Mouse (Mus musculus) forebrain, embryonic 14.5 days (tissue): ENCODE data around the gene Kcnc1. TPM values are rescaled to one million over a fixed set of nuclear protein-coding genes. Genes with fewer than 3 reads are reported as not detected.

Source experiments
- ATAC-seq: fragments of 200-750 bp; cut with Nextera tagmentation; 2 replicates; pipeline ENCODE4 v1.8.0; 2017; ENCODE audit warnings: mild to moderate bottlenecking, moderate library complexity
- DNase-seq: peaks from one replicate; pipeline ENCODE4 v3.0.0-alpha.2; 2015; ENCODE audit warnings: low spot score
- H3K27ac ChIP-seq: fragments of 300-500 bp; sonication (generic); 2 replicates; pipeline ENCODE4 v1.5.1; 2014; ENCODE audit warnings: low read depth, mild to moderate bottlenecking, control low read depth, low read length, moderate library complexity
- H3K27me3 ChIP-seq: fragments of 300-500 bp; sonication (generic); replicated peaks from 2 replicates; pipeline ENCODE4 v1.6.1; 2014; ENCODE audit warnings: low read length, control low read depth, mixed read lengths; ENCODE audit not compliant: control insufficient read depth, insufficient read depth
- H3K36me3 ChIP-seq: fragments of 300-500 bp; sonication (generic); 2 replicates; pipeline ENCODE4 v1.6.1; 2014; ENCODE audit warnings: low read length, control low read depth; ENCODE audit not compliant: control insufficient read depth, insufficient read depth
- H3K4me1 ChIP-seq: fragments of 300-500 bp; sonication (generic); 2 replicates; pipeline ENCODE4 v1.6.1; 2014; ENCODE audit warnings: antibody characterized with exemption, low read length, control low read depth; ENCODE audit not compliant: control insufficient read depth, insufficient read depth
- H3K4me2 ChIP-seq: fragments of 300-500 bp; sonication (generic); 2 replicates; pipeline ENCODE4 v1.6.1; 2014; ENCODE audit warnings: mild to moderate bottlenecking, control low read depth, low read length
- H3K4me3 ChIP-seq: fragments of 300-500 bp; sonication (generic); 2 replicates; pipeline ENCODE4 v1.5.1; 2014; ENCODE audit warnings: low read depth, low read length, control low read depth
- H3K9ac ChIP-seq: fragments of 300-500 bp; sonication (generic); 2 replicates; pipeline ENCODE4 v1.6.1; 2014; ENCODE audit warnings: mild to moderate bottlenecking, low read length, control low read depth, moderate library complexity
- H3K9me3 ChIP-seq: fragments of 300-500 bp; sonication (generic); replicated peaks from 2 replicates; pipeline ENCODE4 v1.6.1; 2016; ENCODE audit warnings: low read length, control low read depth, mixed read lengths; ENCODE audit not compliant: control insufficient read depth
- WGBS: fragments of 180-500 bp; shearing (Covaris S2); extraction: QIAGEN DNeasy Blood & Tissue Kit; methylation state at CpG from one replicate; pipeline ENCODE4 v1.1.7; 2014; 5-methylcytosine and 5-hydroxymethylcytosine counted together
- polyA plus RNA-seq: library from polyadenylated mRNA; unstranded; fragments of >200 nt; fragmentation: Nextera tagmentation; extraction: Ambion mirVana; gene quantifications from 2 replicates; pipeline ENCODE4 v1.2.1, GENCODE M21; 2014

Gene Kcnc1
- polyA plus RNA-seq, 1 experiment from 2014 or later = 3.6 TPM

DNA sequence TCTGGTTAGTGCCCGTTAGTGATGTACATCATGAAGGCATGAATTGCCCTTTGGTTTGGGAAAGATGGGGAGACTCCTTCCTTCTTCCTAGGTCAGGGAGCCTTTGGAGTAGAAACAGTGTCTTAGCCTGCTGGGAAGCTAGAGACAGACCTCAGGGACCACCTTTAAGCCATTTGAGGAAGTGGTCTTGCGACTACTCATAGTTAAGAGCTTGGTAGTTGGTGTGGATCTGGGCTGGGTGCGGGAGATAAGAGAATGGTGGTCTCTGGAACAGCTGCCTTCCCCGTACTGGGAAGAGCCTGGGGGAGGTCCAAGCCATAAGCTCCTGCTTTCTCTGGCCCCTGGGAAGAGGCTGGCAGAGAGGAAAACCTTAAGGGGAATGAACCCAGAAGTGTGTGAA lies 2.3 kb downstream of the Kcnc1 start:
- Histone ChIP-seq H3K4me2 (peak overlapping the region; percentile 76), H3K27ac (no peak overlapping the region), H3K4me1 (peaks cover 16% of the 10 kb centered on the region; the same call in 1 of the 2 replicates), H3K36me3 (no peaks in the 10 kb centered on the region), H3K9ac (peak overlapping the region; percentile 87), H3K9me3 (no peaks in the 10 kb centered on the region), H3K27me3 (peaks cover 42% of the 10 kb centered on the region), H3K4me3 (peak overlapping the region; percentile 78)
- ATAC-seq (no peak), DNase-seq (no peak)
- 60% methylated on average over 4 of the region's 4 CpGs for WGBS

DNA sequence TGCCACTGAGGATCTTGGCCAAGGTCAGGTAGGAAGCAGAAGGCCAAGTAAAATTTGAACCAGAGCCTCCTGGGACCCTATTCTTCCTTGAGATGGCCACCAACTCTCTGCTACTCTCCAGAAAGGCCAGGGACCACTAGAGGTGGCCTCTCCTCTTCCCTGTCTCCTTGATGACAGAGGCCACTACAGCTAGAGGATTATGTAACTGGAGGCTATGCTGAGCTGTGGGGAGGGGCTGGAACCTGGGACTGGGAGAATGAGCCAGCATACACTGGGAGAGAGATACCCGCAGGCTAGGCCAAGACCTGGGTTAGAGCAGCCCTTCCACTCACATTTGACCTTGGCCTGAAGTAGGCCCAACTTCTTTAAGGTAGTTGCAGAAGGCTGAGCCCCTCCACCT lies 3.4 kb downstream of the Kcnc1 start:
- no peaks in the 10 kb centered on the region for H3K9me3 ChIP-seq
- H3K4me1 ChIP-seq = peaks cover 16% of the 10 kb centered on the region; the same call in 1 of the 2 replicates
- 0 out of 2 replicates have a peak, but pooled peaks cover under 1% of the 10 kb centered on the region for H3K36me3 ChIP-seq
- H3K4me3 ChIP-seq = peak overlapping the region; percentile 24; the same call in 1 of the 2 replicates
- peak overlapping the region; percentile 76 for H3K4me2 ChIP-seq
- H3K27ac ChIP-seq = no peak overlapping the region
- no peak for ATAC-seq
- peaks cover 37% of the 10 kb centered on the region for H3K27me3 ChIP-seq
- WGBS = 80% methylated on average over 1 of the region's 1 CpGs
- DNase-seq = no peak
- H3K9ac ChIP-seq = no peak overlapping the region; the same call in 1 of the 2 replicates

DNA sequence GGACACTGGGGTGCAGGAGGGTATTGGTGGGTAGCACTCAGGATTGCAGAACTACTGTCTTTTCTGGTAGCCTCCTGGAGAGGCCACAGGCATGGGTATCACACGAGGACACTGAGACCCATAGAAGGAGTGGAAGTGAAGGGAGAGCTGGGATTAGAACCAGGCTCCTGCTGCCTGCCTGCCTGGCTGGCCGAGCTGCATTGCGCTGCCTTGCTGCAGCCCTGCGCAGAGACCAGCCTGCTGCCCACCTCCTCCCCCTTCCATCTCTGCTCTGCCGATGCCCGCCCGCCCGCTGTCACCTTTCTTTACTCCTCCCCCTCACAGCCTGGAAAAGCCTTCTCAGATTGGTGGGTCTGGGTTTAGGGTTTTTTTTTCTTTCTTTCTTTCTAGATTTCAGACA lies 4.0 kb downstream of the Kcnc1 start:
- Histone ChIP-seq H3K27me3 (peaks cover 30% of the 10 kb centered on the region), H3K4me1 (peaks cover 16% of the 10 kb centered on the region; the same call in 1 of the 2 replicates), H3K4me2 (peak overlapping the region; percentile 76), H3K9me3 (no peaks in the 10 kb centered on the region), H3K36me3 (0 out of 2 replicates have a peak, but pooled peaks cover 2% of the 10 kb centered on the region), H3K9ac (peak overlapping the region; percentile 40), H3K27ac (no peak overlapping the region), H3K4me3 (peak overlapping the region; percentile 24)
- no peak for DNase-seq
- no peak for ATAC-seq
- WGBS = 32% methylated on average over 7 of the region's 8 CpGs

DNA sequence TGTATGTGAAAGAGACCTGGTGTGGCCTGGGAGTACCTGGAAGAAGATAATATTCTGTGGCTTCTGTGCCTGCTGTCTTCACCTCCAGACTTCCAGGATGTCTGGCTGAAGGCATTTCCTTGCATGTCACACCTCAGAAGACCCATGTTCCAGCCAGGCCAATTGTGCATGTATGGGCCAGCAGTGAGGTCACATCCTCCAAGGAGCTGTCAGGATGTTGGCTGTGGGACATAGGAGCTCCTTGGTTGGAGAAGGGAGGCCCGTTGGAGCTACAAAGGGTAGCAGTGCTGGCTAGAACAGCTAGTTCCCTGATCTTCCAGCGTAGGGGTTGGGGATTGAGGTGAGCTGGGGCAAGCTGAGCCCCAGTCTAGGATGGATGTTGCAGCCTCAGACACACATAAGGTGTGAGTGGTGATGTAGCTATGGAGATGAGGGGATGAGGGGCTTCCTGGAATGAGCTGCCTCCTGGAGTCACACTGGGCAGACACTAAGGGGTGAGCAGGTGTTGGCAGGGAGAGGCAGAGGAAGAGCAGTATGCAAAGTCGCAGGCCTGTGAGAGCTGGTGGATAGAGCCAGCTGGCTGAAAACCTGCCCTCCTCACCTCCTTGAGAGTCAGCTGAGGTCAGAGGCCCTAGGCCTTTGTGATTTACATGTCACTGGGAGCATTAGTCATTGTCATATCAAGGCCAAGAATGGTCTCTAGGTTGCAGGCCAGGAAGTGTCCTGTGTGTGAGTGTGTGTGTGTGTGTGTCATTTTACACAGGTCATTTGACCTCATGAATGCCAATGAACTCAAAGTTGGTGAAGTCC lies 5.3 kb downstream of the Kcnc1 start:
- Histone ChIP-seq H3K27ac (no peak overlapping the region), H3K4me3 (no peak overlapping the region), H3K36me3 (0 out of 2 replicates have a peak, but pooled peaks cover 2% of the 10 kb centered on the region), H3K9ac (no peak overlapping the region), H3K9me3 (no peaks in the 10 kb centered on the region), H3K4me2 (peak overlapping the region; percentile 16; the same call in 1 of the 2 replicates), H3K27me3 (peaks cover 22% of the 10 kb centered on the region), H3K4me1 (peaks cover 16% of the 10 kb centered on the region; the same call in 1 of the 2 replicates)
- 71% methylated on average over 3 of the region's 3 CpGs for WGBS
- DNase-seq (no peak), ATAC-seq (no peak)

DNA sequence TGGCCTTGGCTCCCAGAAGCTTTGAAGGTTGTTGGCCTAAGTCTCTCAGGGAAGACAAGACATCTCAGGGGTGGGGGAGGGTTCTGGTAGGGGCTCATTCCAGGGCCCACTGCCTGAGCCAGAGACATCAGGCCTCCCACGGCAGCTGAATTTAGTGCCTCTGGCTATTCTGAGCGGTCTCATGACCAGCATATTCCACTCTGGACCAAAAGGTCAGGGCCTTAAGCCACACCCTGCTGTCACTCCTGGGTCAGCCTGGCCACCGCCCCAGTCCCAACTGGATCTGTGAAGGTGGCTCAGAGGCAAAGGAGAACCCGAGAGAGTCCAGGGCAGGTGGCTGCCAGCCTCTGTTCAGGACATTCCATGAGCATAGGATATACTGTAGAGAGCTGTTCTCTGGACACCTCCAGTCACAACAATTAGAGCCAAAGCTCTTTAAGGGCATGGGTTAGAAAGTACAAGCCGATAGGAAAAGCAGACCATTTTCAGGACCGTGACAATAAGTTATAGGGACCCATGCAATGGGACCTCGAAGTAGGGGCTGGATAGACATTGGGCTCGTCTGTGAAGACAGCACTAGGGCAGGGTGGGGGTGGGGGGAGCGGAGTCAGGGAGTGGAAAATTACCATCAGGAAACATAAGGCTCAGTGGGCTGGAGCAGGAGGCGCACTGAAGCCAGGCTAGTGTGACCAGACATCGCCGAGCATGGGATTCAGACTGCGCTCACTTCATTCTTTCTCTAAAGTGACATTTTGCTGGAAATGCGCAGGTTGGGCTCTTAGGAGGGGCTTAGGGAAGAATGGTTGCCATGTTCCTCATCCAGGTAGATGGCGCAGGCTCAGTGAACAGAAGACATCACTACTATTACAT lies 7.6 kb downstream of the Kcnc1 start:
- Histone ChIP-seq H3K27ac (no peak overlapping the region), H3K4me1 (peaks cover 11% of the 10 kb centered on the region; the same call in 1 of the 2 replicates), H3K9me3 (no peaks in the 10 kb centered on the region), H3K4me2 (no peak overlapping the region), H3K27me3 (peaks cover 6% of the 10 kb centered on the region; the same call in 1 of the 2 replicates), H3K4me3 (no peak overlapping the region), H3K36me3 (0 out of 2 replicates have a peak, but pooled peaks cover 2% of the 10 kb centered on the region), H3K9ac (no peak overlapping the region)
- ATAC-seq = no peak
- no peak for DNase-seq
- 89% methylated on average over 15 of the region's 15 CpGs for WGBS

DNA sequence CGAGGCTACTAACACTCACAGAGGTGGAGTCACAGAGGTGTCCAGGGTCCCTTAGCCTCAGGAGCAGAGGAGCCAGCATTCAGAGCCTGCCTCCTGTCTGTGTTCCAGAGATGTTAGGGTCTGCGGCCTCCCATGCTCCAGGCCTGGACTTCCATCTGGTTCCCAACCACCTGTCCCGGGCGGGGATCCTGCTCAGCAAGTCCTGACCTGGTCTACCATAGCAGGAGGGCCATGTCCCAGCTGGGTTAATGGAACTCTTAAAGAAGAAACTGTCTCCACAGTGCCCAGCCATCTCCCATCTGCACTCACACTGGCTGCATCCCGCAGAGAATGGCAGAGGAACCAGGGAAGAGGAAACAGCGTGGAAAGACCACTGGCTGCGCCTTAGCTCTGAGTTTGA lies 8.5 kb downstream of the Kcnc1 start:
- no peak overlapping the region for H3K27ac ChIP-seq
- ATAC-seq (no peak), DNase-seq (no peak)
- 84% methylated on average over 7 of the region's 7 CpGs for WGBS
- no peaks in the 10 kb centered on the region for H3K27me3 ChIP-seq
- no peak overlapping the region for H3K4me3 ChIP-seq
- no peaks in the 10 kb centered on the region for H3K9me3 ChIP-seq
- H3K9ac ChIP-seq = no peak overlapping the region
- peaks cover 6% of the 10 kb centered on the region; the same call in 1 of the 2 replicates for H3K4me1 ChIP-seq
- 0 out of 2 replicates have a peak, but pooled peaks cover 2% of the 10 kb centered on the region for H3K36me3 ChIP-seq
- no peak overlapping the region for H3K4me2 ChIP-seq

DNA sequence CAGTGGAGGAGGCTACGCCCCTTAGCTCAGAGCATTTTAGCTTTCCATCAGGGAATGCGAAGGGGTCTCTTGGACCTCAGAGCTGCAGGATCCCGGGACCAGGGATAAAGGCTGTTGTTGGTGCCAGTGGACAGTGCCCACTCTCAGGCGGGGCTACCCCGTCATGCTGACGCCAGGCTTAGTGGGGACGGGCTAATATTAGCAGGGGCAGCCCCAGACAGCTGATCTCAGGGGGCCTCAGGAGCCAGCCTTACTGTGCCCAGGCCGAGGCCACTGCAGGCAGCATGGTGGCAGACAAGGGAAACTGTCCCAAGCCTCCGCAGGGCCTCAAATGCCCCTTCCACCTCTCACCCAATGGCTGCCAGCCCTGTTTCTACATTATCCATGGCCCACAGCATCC lies 12.3 kb downstream of the Kcnc1 start:
- Histone ChIP-seq H3K4me1 (no peaks in the 10 kb centered on the region), H3K27ac (no peak overlapping the region), H3K9ac (no peak overlapping the region), H3K9me3 (no peaks in the 10 kb centered on the region), H3K36me3 (0 out of 2 replicates have a peak, but pooled peaks cover 2% of the 10 kb centered on the region), H3K4me3 (no peak overlapping the region), H3K4me2 (no peak overlapping the region), H3K27me3 (no peaks in the 10 kb centered on the region)
- no peak for DNase-seq
- WGBS = 84% methylated on average over 9 of the region's 9 CpGs
- ATAC-seq = no peak

DNA sequence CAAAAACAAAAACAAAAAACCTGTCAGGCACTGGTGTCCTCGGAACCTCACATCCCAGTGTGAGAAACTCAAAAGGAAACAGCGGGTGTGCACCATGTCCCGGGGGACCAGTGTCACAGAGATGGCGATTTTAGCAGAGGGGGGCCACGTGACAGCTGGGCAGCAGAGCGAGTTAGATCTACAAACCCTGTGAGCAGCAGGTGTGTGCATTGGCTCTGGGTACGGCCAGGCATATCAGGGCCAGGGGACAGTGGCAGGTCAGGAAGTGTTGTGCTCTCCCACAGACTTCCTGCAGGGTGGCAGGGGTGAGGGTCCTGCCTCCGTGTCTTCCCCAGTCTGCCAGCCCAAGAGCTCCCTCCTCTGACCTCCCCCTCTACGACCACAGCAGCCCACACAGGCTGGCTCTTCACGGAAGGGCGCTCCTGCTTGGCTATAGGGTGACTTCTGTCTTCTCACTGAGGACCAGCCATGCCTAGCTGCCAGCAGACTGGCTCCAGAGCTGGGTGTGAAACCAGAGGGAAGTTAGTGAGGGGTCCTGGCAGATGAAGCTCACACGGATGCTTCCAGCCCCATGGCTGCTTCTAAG lies 13.0 kb downstream of the Kcnc1 start:
- Histone ChIP-seq H3K36me3 (0 out of 2 replicates have a peak, but pooled peaks cover 2% of the 10 kb centered on the region), H3K27ac (no peak overlapping the region), H3K9ac (no peak overlapping the region), H3K9me3 (no peaks in the 10 kb centered on the region), H3K4me1 (no peaks in the 10 kb centered on the region), H3K4me2 (no peak overlapping the region), H3K27me3 (no peaks in the 10 kb centered on the region), H3K4me3 (no peak overlapping the region)
- 45% methylated on average over 12 of the region's 12 CpGs for WGBS
- ATAC-seq = no peak
- no peak for DNase-seq
